Mouse (Mus musculus): ENCODE results near the gene Lrsam1.

GRCm38 (mm10) chr2:32917526-32917925 is 43.9 kb downstream of the Lrsam1 start:
- no peak for TF ChIP-seq CTCF (IDR thresholded peaks at IDR 0.05; ENCODE audit: control insufficient read depth, insufficient read depth, low read length)
- no peak for TF ChIP-seq POLR2A (IDR thresholded peaks at IDR 0.05; ENCODE audit: borderline replicate concordance, control insufficient read depth, low read depth, low read length)
